Mouse (Mus musculus): Measurements from ENCODE around the gene Hoxb4.

The Hoxb4 gene

GRCm38 (mm10) chr11:96333241-96334001 is 15.4 kb downstream of the Hoxb4 start:
- DNase-seq (ENCODE audit: low spot score): no peak

- no peak for DNase-seq (ENCODE audit: low spot score)
These were observed 15.9 kb downstream of the Hoxb4 start for GRCm38 (mm10) chr11:96334002-96334364.

GRCm38 (mm10) chr11:96334998-96335397 is 16.9 kb downstream of the Hoxb4 start:
- no peak for DNase-seq (ENCODE audit: low spot score)

GRCm38 (mm10) chr11:96336597-96336996 is 18.5 kb downstream of the Hoxb4 start:
- DNase-seq (ENCODE audit: low spot score): no peak

GRCm38 (mm10) chr11:96337026-96337425 is 19.0 kb downstream of the Hoxb4 start:
- DNase-seq (ENCODE audit: low spot score): no peak

- no peak for DNase-seq (ENCODE audit: low spot score)
These were observed 21.1 kb downstream of the Hoxb4 start for GRCm38 (mm10) chr11:96338957-96339855.

- no peak for DNase-seq (ENCODE audit: low spot score)
These were observed 22.8 kb downstream of the Hoxb4 start for GRCm38 (mm10) chr11:96340698-96341365.

- DNase-seq (ENCODE audit: low spot score): no peak
These were observed 23.9 kb downstream of the Hoxb4 start for GRCm38 (mm10) chr11:96341701-96342575.

- no peak for DNase-seq (ENCODE audit: low spot score)
These were observed 24.5 kb downstream of the Hoxb4 start for GRCm38 (mm10) chr11:96342576-96342930.

- no peak for DNase-seq (ENCODE audit: low spot score)
These were observed 25.2 kb downstream of the Hoxb4 start for GRCm38 (mm10) chr11:96343206-96343745.

GRCm38 (mm10) chr11:96344061-96344877 is 26.2 kb downstream of the Hoxb4 start:
- no peak for DNase-seq (ENCODE audit: low spot score)

- DNase-seq (ENCODE audit: low spot score): no peak
These were observed 26.8 kb downstream of the Hoxb4 start for GRCm38 (mm10) chr11:96344878-96345159.

- no peak for DNase-seq (ENCODE audit: low spot score)
These were observed 27.3 kb downstream of the Hoxb4 start for GRCm38 (mm10) chr11:96345220-96345892.

- no peak for DNase-seq (ENCODE audit: low spot score)
These were observed 28.1 kb downstream of the Hoxb4 start for GRCm38 (mm10) chr11:96345893-96346806.

- DNase-seq (ENCODE audit: low spot score): no peak
These were observed 29.0 kb downstream of the Hoxb4 start for GRCm38 (mm10) chr11:96346916-96347520.

GRCm38 (mm10) chr11:96347717-96348116 is 29.6 kb downstream of the Hoxb4 start:
- DNase-seq (ENCODE audit: low spot score): no peak

- DNase-seq (ENCODE audit: low spot score): no peak
These were observed 30.3 kb downstream of the Hoxb4 start for GRCm38 (mm10) chr11:96348141-96348928.

- no peak for DNase-seq (ENCODE audit: low spot score)
These were observed 30.9 kb downstream of the Hoxb4 start for GRCm38 (mm10) chr11:96348988-96349387.
